Mouse (Mus musculus): ENCODE measurements around the gene Col6a4. TPM values are rescaled to one million over a fixed set of nuclear protein-coding genes. Genes with fewer than 3 reads are reported as not detected.

Col6a4 gene
- polyA plus RNA-seq, 1 experiment from 2014 or later = 0.19 TPM

- DNase-seq (ENCODE audit: low spot score) (peak; percentile 9), ATAC-seq (ENCODE audit: low FRiP score) (no peak)
- no peak overlapping the region for H3K27ac ChIP-seq (ENCODE audit: low read depth, low read length)
- H3K36me3 ChIP-seq (ENCODE audit: control insufficient read depth, insufficient read depth, low read length) = no peaks in the 10 kb centered on the region
- no peak overlapping the region for H3K9ac ChIP-seq (ENCODE audit: low read depth, low read length)
- H3K4me1 ChIP-seq (replicated peaks; ENCODE audit: control insufficient read depth, insufficient read depth, low read length) = no peaks in the 10 kb centered on the region
- no peak overlapping the region for H3K4me2 ChIP-seq (replicated peaks; ENCODE audit: low read depth, low read length)
- no peaks in the 10 kb centered on the region for H3K27me3 ChIP-seq (ENCODE audit: control insufficient read depth, insufficient read depth, low read length)
- 75% methylated on average over 8 of the region's 8 CpGs for WGBS
- no peak overlapping the region for H3K4me3 ChIP-seq (ENCODE audit: low read depth, low read length)
- no peaks in the 10 kb centered on the region for H3K9me3 ChIP-seq (ENCODE audit: control insufficient read depth, low read length)
Measured at GRCm38 (mm10) chr9:106039915-106040659, 56.5 kb downstream of the Col6a4 start.

- DNase-seq (ENCODE audit: low spot score) = no peak
- Histone ChIP-seq H3K27ac (ENCODE audit: low read depth, low read length) (no peak overlapping the region), H3K4me3 (ENCODE audit: low read depth, low read length) (no peak overlapping the region), H3K9ac (ENCODE audit: low read depth, low read length) (no peak overlapping the region), H3K9me3 (ENCODE audit: control insufficient read depth, low read length) (no peaks in the 10 kb centered on the region), H3K36me3 (ENCODE audit: control insufficient read depth, insufficient read depth, low read length) (no peaks in the 10 kb centered on the region), H3K4me1 (replicated peaks; ENCODE audit: control insufficient read depth, insufficient read depth, low read length) (no peaks in the 10 kb centered on the region), H3K4me2 (replicated peaks; ENCODE audit: low read depth, low read length) (no peak overlapping the region), H3K27me3 (ENCODE audit: control insufficient read depth, insufficient read depth, low read length) (no peaks in the 10 kb centered on the region)
- 77% methylated on average over 1 of the region's 1 CpGs for WGBS
- no peak for ATAC-seq (ENCODE audit: low FRiP score)
Measured at GRCm38 (mm10) chr9:106039276-106039675, 57.3 kb downstream of the Col6a4 start.

GRCm38 (mm10) chr9:106038865-106039264, 57.7 kb downstream of the Col6a4 start:
- no peaks in the 10 kb centered on the region for H3K4me1 ChIP-seq (replicated peaks; ENCODE audit: control insufficient read depth, insufficient read depth, low read length)
- ATAC-seq (ENCODE audit: low FRiP score) = no peak
- H3K4me3 ChIP-seq (ENCODE audit: low read depth, low read length) = no peak overlapping the region
- no peaks in the 10 kb centered on the region for H3K9me3 ChIP-seq (ENCODE audit: control insufficient read depth, low read length)
- 13% methylated on average over 4 of the region's 4 CpGs for WGBS
- H3K27ac ChIP-seq (ENCODE audit: low read depth, low read length) = no peak overlapping the region
- DNase-seq (ENCODE audit: low spot score) = peak; percentile 84
- H3K4me2 ChIP-seq (replicated peaks; ENCODE audit: low read depth, low read length) = no peak overlapping the region
- H3K36me3 ChIP-seq (ENCODE audit: control insufficient read depth, insufficient read depth, low read length) = no peaks in the 10 kb centered on the region
- no peak overlapping the region for H3K9ac ChIP-seq (ENCODE audit: low read depth, low read length)
- H3K27me3 ChIP-seq (ENCODE audit: control insufficient read depth, insufficient read depth, low read length) = no peaks in the 10 kb centered on the region

GRCm38 (mm10) chr9:106015666-106016065, 80.9 kb downstream of the Col6a4 start:
- Histone ChIP-seq H3K4me1 (replicated peaks; ENCODE audit: control insufficient read depth, insufficient read depth, low read length) (no peaks in the 10 kb centered on the region), H3K9ac (ENCODE audit: low read depth, low read length) (no peak overlapping the region), H3K27ac (ENCODE audit: low read depth, low read length) (no peak overlapping the region), H3K36me3 (ENCODE audit: control insufficient read depth, insufficient read depth, low read length) (no peaks in the 10 kb centered on the region), H3K27me3 (ENCODE audit: control insufficient read depth, insufficient read depth, low read length) (no peaks in the 10 kb centered on the region), H3K9me3 (ENCODE audit: control insufficient read depth, low read length) (no peaks in the 10 kb centered on the region), H3K4me2 (replicated peaks; ENCODE audit: low read depth, low read length) (no peak overlapping the region), H3K4me3 (ENCODE audit: low read depth, low read length) (no peak overlapping the region)
- WGBS = 92% methylated on average over 3 of the region's 3 CpGs
- no peak for DNase-seq (ENCODE audit: low spot score)
- no peak for ATAC-seq (ENCODE audit: low FRiP score)

- Histone ChIP-seq H3K27ac (ENCODE audit: low read depth, low read length) (no peak overlapping the region), H3K9ac (ENCODE audit: low read depth, low read length) (no peak overlapping the region), H3K27me3 (ENCODE audit: control insufficient read depth, insufficient read depth, low read length) (no peaks in the 10 kb centered on the region), H3K36me3 (ENCODE audit: control insufficient read depth, insufficient read depth, low read length) (no peaks in the 10 kb centered on the region), H3K4me3 (ENCODE audit: low read depth, low read length) (no peak overlapping the region), H3K4me2 (replicated peaks; ENCODE audit: low read depth, low read length) (no peak overlapping the region), H3K9me3 (ENCODE audit: control insufficient read depth, low read length) (no peaks in the 10 kb centered on the region), H3K4me1 (replicated peaks; ENCODE audit: control insufficient read depth, insufficient read depth, low read length) (no peaks in the 10 kb centered on the region)
- ATAC-seq (ENCODE audit: low FRiP score) (no peak), DNase-seq (ENCODE audit: low spot score) (no peak)
- WGBS = 90% methylated on average over 11 of the region's 11 CpGs
Measured at GRCm38 (mm10) chr9:106013139-106013538, 83.4 kb downstream of the Col6a4 start.

GRCm38 (mm10) chr9:105997955-105998354, 98.6 kb downstream of the Col6a4 start:
- H3K4me1 ChIP-seq (replicated peaks; ENCODE audit: control insufficient read depth, insufficient read depth, low read length) = no peaks in the 10 kb centered on the region
- H3K27me3 ChIP-seq (ENCODE audit: control insufficient read depth, insufficient read depth, low read length) = no peaks in the 10 kb centered on the region
- no peak for ATAC-seq (ENCODE audit: low FRiP score)
- no peak overlapping the region for H3K9ac ChIP-seq (ENCODE audit: low read depth, low read length)
- no peak for DNase-seq (ENCODE audit: low spot score)
- no peaks in the 10 kb centered on the region for H3K36me3 ChIP-seq (ENCODE audit: control insufficient read depth, insufficient read depth, low read length)
- no peak overlapping the region for H3K4me2 ChIP-seq (replicated peaks; ENCODE audit: low read depth, low read length)
- H3K4me3 ChIP-seq (ENCODE audit: low read depth, low read length) = no peak overlapping the region
- 59% methylated on average over 11 of the region's 11 CpGs for WGBS
- no peak overlapping the region for H3K27ac ChIP-seq (ENCODE audit: low read depth, low read length)
- no peaks in the 10 kb centered on the region for H3K9me3 ChIP-seq (ENCODE audit: control insufficient read depth, low read length)

- no peak for DNase-seq (ENCODE audit: low spot score)
- Histone ChIP-seq H3K9ac (ENCODE audit: low read depth, low read length) (no peak overlapping the region), H3K27me3 (ENCODE audit: control insufficient read depth, insufficient read depth, low read length) (no peaks in the 10 kb centered on the region), H3K36me3 (ENCODE audit: control insufficient read depth, insufficient read depth, low read length) (no peaks in the 10 kb centered on the region), H3K4me2 (replicated peaks; ENCODE audit: low read depth, low read length) (no peak overlapping the region), H3K4me1 (replicated peaks; ENCODE audit: control insufficient read depth, insufficient read depth, low read length) (no peaks in the 10 kb centered on the region), H3K4me3 (ENCODE audit: low read depth, low read length) (no peak overlapping the region), H3K9me3 (ENCODE audit: control insufficient read depth, low read length) (no peaks in the 10 kb centered on the region), H3K27ac (ENCODE audit: low read depth, low read length) (no peak overlapping the region)
- ATAC-seq (ENCODE audit: low FRiP score) = no peak
- 86% methylated on average over 6 of the region's 6 CpGs for WGBS
Measured at GRCm38 (mm10) chr9:105992425-105992824, 104.2 kb downstream of the Col6a4 start.

- Histone ChIP-seq H3K9ac (ENCODE audit: low read depth, low read length) (no peak overlapping the region), H3K4me3 (ENCODE audit: low read depth, low read length) (no peak overlapping the region), H3K4me2 (replicated peaks; ENCODE audit: low read depth, low read length) (no peak overlapping the region), H3K27ac (ENCODE audit: low read depth, low read length) (no peak overlapping the region), H3K9me3 (ENCODE audit: control insufficient read depth, low read length) (no peaks in the 10 kb centered on the region), H3K36me3 (ENCODE audit: control insufficient read depth, insufficient read depth, low read length) (no peaks in the 10 kb centered on the region), H3K27me3 (ENCODE audit: control insufficient read depth, insufficient read depth, low read length) (no peaks in the 10 kb centered on the region), H3K4me1 (replicated peaks; ENCODE audit: control insufficient read depth, insufficient read depth, low read length) (no peaks in the 10 kb centered on the region)
- no peak for ATAC-seq (ENCODE audit: low FRiP score)
- no peak for DNase-seq (ENCODE audit: low spot score)
- 80% methylated on average over 6 of the region's 6 CpGs for WGBS
Measured at GRCm38 (mm10) chr9:105990099-105990498, 106.5 kb downstream of the Col6a4 start.

- Histone ChIP-seq H3K4me1 (replicated peaks; ENCODE audit: control insufficient read depth, insufficient read depth, low read length) (no peaks in the 10 kb centered on the region), H3K27me3 (ENCODE audit: control insufficient read depth, insufficient read depth, low read length) (no peaks in the 10 kb centered on the region), H3K27ac (ENCODE audit: low read depth, low read length) (no peak overlapping the region), H3K36me3 (ENCODE audit: control insufficient read depth, insufficient read depth, low read length) (no peaks in the 10 kb centered on the region), H3K9ac (ENCODE audit: low read depth, low read length) (no peak overlapping the region), H3K4me3 (ENCODE audit: low read depth, low read length) (no peak overlapping the region), H3K4me2 (replicated peaks; ENCODE audit: low read depth, low read length) (no peak overlapping the region), H3K9me3 (ENCODE audit: control insufficient read depth, low read length) (no peaks in the 10 kb centered on the region)
- no peak for ATAC-seq (ENCODE audit: low FRiP score)
- WGBS = 86% methylated on average over 6 of the region's 6 CpGs
- no peak for DNase-seq (ENCODE audit: low spot score)
Measured at GRCm38 (mm10) chr9:105989468-105989867, 107.1 kb downstream of the Col6a4 start.
